Mouse (Mus musculus) spleen, adult 2 months (tissue): ENCODE measurements around the gene Chpf2. TPM values are rescaled to one million over a fixed set of nuclear protein-coding genes. Genes with fewer than 3 reads are reported as not detected.

ENCODE experiments used
- DNase-seq, 2 experiments: peaks; one replicate each; pipeline versions ENCODE4 v3.0.0 to v3.0.0-alpha.2; 2012 to 2021; ENCODE audit warnings: low spot score in 2 of 2, low read depth in 1 of 2
- H3K27ac ChIP-seq: fragments of 200-500 bp; 2 replicates; pipeline ENCODE4 v1.5.1; 2012; ENCODE audit warnings: low read length, inconsistent platforms; ENCODE audit not compliant: insufficient read depth
- H3K27me3 ChIP-seq: fragments of 200-500 bp; 2 replicates; pipeline ENCODE4 v1.6.1; 2012; ENCODE audit warnings: mild to moderate bottlenecking, moderate library complexity, low read length, inconsistent platforms; ENCODE audit not compliant: control insufficient read depth, insufficient read depth
- H3K36me3 ChIP-seq: fragments of 200-500 bp; 2 replicates; pipeline ENCODE4 v1.6.1; 2012; ENCODE audit warnings: mild to moderate bottlenecking, low read length, inconsistent platforms; ENCODE audit not compliant: control insufficient read depth, insufficient read depth
- H3K4me1 ChIP-seq: fragments of 200-500 bp; 2 replicates; pipeline ENCODE4 v1.6.1; 2011; ENCODE audit warnings: inconsistent platforms; ENCODE audit not compliant: control insufficient read depth, insufficient read depth, insufficient read length
- H3K4me3 ChIP-seq: fragments of 200-500 bp; 2 replicates; pipeline ENCODE4 v1.5.1; 2011; ENCODE audit warnings: mild to moderate bottlenecking, inconsistent platforms; ENCODE audit not compliant: insufficient read depth, insufficient read length; ENCODE audit errors: extremely low read depth
- CTCF ChIP-seq: fragments of 200-500 bp; IDR thresholded peaks from 2 replicates; pipeline ENCODE4 v1.5.1; 2011; ENCODE audit warnings: mild to moderate bottlenecking, inconsistent platforms; ENCODE audit not compliant: insufficient read depth, insufficient read length, insufficient replicate concordance; ENCODE audit errors: extremely low read depth
- POLR2A ChIP-seq: fragments of 200-500 bp; IDR thresholded peaks from 2 replicates; pipeline ENCODE4 v1.6.1; 2011; ENCODE audit warnings: low read depth, low read length, inconsistent platforms
- WGBS: fragments of 180-500 bp; shearing (Covaris S2); methylation state at CpG from one replicate; pipeline ENCODE4 v1.1.7; 2018; 5-methylcytosine and 5-hydroxymethylcytosine counted together
- polyA plus RNA-seq: library from polyadenylated mRNA; depleted of rRNA; stranded (reverse); fragments of >200 nt; gene quantifications from 2 replicates; pipeline ENCODE4 v1.2.3, GENCODE M21; 2012

The Chpf2 gene
- polyA plus RNA-seq, 1 experiment: 30.0 TPM

GRCm38 (mm10) chr5:24601071-24601835, 14.7 kb downstream of the Chpf2 start:
- Histone ChIP-seq H3K27me3 (peaks cover 20% of the 10 kb centered on the region), H3K4me3 (peak overlapping the region; percentile 41; the same call in 1 of the 2 replicates), H3K27ac (peak overlapping the region; percentile 55; the same call in 1 of the 2 replicates), H3K36me3 (no peaks in the 10 kb centered on the region), H3K4me1 (peaks cover 26% of the 10 kb centered on the region)
- WGBS: 6% methylated on average over 33 of the region's 33 CpGs
- TF ChIP-seq CTCF (no peak), POLR2A (no peak)
- no peak for DNase-seq

- peaks cover 20% of the 10 kb centered on the region for H3K27me3 ChIP-seq
- H3K4me3 ChIP-seq: peak overlapping the region; percentile 41; the same call in 1 of the 2 replicates
- DNase-seq: no peak
- peak overlapping the region; percentile 55 for H3K27ac ChIP-seq
- WGBS: 1% methylated on average over 64 of the region's 73 CpGs
- no peaks in the 10 kb centered on the region for H3K36me3 ChIP-seq
- TF ChIP-seq POLR2A (no peak; the same call in 1 of the 2 replicates), CTCF (no peak)
- H3K4me1 ChIP-seq: peaks cover 18% of the 10 kb centered on the region
Observed at GRCm38 (mm10) chr5:24601911-24602750, 15.6 kb downstream of the Chpf2 start.

DNA sequence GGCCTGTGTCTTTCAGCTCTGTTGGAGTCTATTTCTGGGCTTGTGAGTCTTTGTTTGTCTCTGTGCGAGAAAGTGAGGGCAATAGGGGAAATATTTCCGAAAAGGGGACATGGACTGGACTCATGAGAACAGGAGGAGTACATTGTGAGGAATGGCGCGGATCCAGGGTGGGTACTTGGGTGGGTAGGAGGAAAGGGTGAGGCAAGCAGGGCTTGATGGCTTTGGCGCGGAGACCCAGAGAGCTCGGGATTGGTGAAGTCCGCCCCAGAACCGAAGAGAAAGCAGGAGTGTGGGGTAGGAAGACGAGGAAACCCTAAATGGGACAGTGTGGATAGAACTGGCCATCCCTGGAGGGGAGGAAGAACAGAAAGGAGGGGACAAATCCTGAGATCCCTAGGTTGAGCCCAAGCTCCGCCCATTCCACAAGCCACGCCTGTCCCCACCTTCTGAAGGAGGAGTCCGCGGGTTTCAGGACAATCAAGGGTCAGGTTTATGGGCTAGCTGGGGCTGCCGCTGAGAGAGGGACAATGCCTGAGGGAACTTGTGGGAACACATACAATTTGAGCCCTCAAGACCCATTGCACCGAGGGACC, 16.3 kb downstream of the Chpf2 start:
- no peaks in the 10 kb centered on the region for H3K36me3 ChIP-seq
- WGBS: 14% methylated on average over 16 of the region's 16 CpGs
- TF ChIP-seq CTCF: no peak
- no peak for TF ChIP-seq POLR2A
- H3K27me3 ChIP-seq: peaks cover 20% of the 10 kb centered on the region
- peak overlapping the region; percentile 35; the same call in 1 of the 2 replicates for H3K4me3 ChIP-seq
- H3K27ac ChIP-seq: peak overlapping the region; percentile 40; the same call in 1 of the 2 replicates
- peaks cover 17% of the 10 kb centered on the region for H3K4me1 ChIP-seq
- DNase-seq: no peak

- Histone ChIP-seq H3K36me3 (no peaks in the 10 kb centered on the region), H3K27me3 (peaks cover 16% of the 10 kb centered on the region), H3K4me3 (no peak overlapping the region), H3K4me1 (peaks cover 13% of the 10 kb centered on the region), H3K27ac (no peak overlapping the region)
- TF ChIP-seq CTCF (no peak), POLR2A (no peak)
- WGBS: 81% methylated on average over 8 of the region's 8 CpGs
- no peak for DNase-seq
Observed at GRCm38 (mm10) chr5:24603431-24604010, 17.0 kb downstream of the Chpf2 start.

DNA sequence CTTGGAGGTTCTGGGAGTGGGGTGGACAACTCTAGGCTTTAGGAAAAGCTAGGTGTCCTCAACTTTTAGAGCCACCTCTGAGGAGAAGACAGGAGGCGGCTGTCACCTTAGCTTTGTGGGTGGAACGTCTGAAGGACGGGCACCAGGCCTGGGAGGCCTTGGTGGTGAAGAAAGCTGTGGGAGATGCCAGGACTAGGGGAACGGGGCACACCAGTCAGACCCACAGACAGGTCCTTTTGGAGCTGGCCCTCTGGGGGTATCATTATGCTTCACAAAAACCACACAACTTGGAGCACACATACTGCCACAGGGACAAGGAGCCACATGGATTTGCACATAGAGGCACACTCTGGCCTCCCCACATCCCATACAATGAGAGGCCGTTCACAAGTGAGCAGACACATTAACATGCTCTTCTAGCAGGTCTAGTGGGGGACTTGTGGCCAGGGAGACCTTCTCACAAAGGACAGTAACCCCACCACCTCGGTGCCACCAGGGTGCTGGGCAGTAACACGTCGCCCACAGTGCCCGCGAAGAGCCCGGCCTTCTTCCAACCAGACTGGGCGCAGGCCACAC, 17.6 kb downstream of the Chpf2 start:
- Histone ChIP-seq H3K4me3 (peak overlapping the region; percentile 31; the same call in 1 of the 2 replicates), H3K27ac (0 out of 2 replicates have a peak overlapping the region, but pooled peaks have one; percentile 9), H3K27me3 (peaks cover 12% of the 10 kb centered on the region), H3K4me1 (peaks cover 10% of the 10 kb centered on the region), H3K36me3 (no peaks in the 10 kb centered on the region)
- TF ChIP-seq CTCF: no peak
- no peak for TF ChIP-seq POLR2A
- 49% methylated on average over 12 of the region's 12 CpGs for WGBS
- DNase-seq: no peak

- Histone ChIP-seq H3K4me1 (peaks cover 10% of the 10 kb centered on the region), H3K36me3 (no peaks in the 10 kb centered on the region), H3K27me3 (peaks cover 12% of the 10 kb centered on the region), H3K27ac (0 out of 2 replicates have a peak overlapping the region, but pooled peaks have one; percentile 9), H3K4me3 (peak overlapping the region; percentile 31; the same call in 1 of the 2 replicates)
- no peak for DNase-seq
- TF ChIP-seq POLR2A: no peak
- no peak for TF ChIP-seq CTCF
- WGBS: 2% methylated on average over 35 of the region's 46 CpGs
Observed at GRCm38 (mm10) chr5:24604656-24605100, 18.1 kb downstream of the Chpf2 start.
